Mouse (Mus musculus) liver, adult 2 months (tissue): ENCODE measurements around the gene Pheta1. TPM values are rescaled to one million over a fixed set of nuclear protein-coding genes. Genes with fewer than 3 reads are reported as not detected.

Source experiments
- DNase-seq: peaks from one replicate; pipeline ENCODE4 v3.0.0-alpha.2; 2011; ENCODE audit warnings: low read depth, low spot score; ENCODE audit errors: extremely low read depth
- H3K27ac ChIP-seq: fragments of 200-500 bp; replicated peaks from 2 replicates; pipeline ENCODE4 v1.5.1; 2012; ENCODE audit warnings: low read depth, mild to moderate bottlenecking, control low read depth, inconsistent platforms, low read length; ENCODE audit not compliant: insufficient read depth
- H3K27me3 ChIP-seq: fragments of 200-500 bp; 2 replicates; pipeline ENCODE4 v1.6.1; 2012; ENCODE audit warnings: mild to moderate bottlenecking, moderate library complexity, low read length, inconsistent platforms; ENCODE audit not compliant: control insufficient read depth, insufficient read depth
- H3K36me3 ChIP-seq: fragments of 200-500 bp; 2 replicates; pipeline ENCODE4 v1.6.1; 2012; ENCODE audit warnings: low read length, inconsistent platforms; ENCODE audit not compliant: control insufficient read depth, insufficient read depth
- H3K4me1 ChIP-seq: fragments of 200-500 bp; 2 replicates; pipeline ENCODE4 v1.6.1; 2011; ENCODE audit warnings: low read length; ENCODE audit not compliant: control insufficient read depth, insufficient read depth
- H3K4me3 ChIP-seq: fragments of 200-500 bp; 2 replicates; pipeline ENCODE4 v1.5.1; 2011; ENCODE audit warnings: low read depth, mild to moderate bottlenecking, control low read depth, low read length, moderate library complexity; ENCODE audit not compliant: insufficient read depth
- H3K79me2 ChIP-seq: fragments of 200-500 bp; 2 replicates; pipeline ENCODE4 v1.6.1; 2012; ENCODE audit warnings: inconsistent platforms, mild to moderate bottlenecking, low read length, moderate library complexity; ENCODE audit not compliant: control insufficient read depth, insufficient read depth
- H3K9ac ChIP-seq: fragments of 200-500 bp; 2 replicates; pipeline ENCODE4 v1.6.1; 2012; ENCODE audit warnings: low read depth, mild to moderate bottlenecking, control low read depth, inconsistent platforms, low read length
- CTCF ChIP-seq: fragments of 200-500 bp; IDR thresholded peaks from 2 replicates; pipeline ENCODE4 v1.5.1; 2011; ENCODE audit warnings: low read depth, low read length, control low read depth
- POLR2A ChIP-seq: fragments of 200-500 bp; IDR thresholded peaks from 2 replicates; pipeline ENCODE4 v1.6.1; 2011; ENCODE audit warnings: low read length, control low read depth; ENCODE audit not compliant: insufficient read depth; ENCODE audit errors: extremely low read depth
- WGBS: fragments of 180-500 bp; shearing (Covaris S2); methylation state at CpG from one replicate; pipeline ENCODE4 v1.1.7; 2018; 5-methylcytosine and 5-hydroxymethylcytosine counted together
- polyA plus RNA-seq: library from polyadenylated mRNA; depleted of rRNA; stranded (reverse); fragments of >200 nt; gene quantifications from 2 replicates; pipeline ENCODE4 v1.2.3, GENCODE M21; 2012
- total RNA-seq: library from RNA; depleted of rRNA; stranded (reverse); fragments of >200 nt; gene quantifications from 2 replicates; pipeline ENCODE4 v1.2.3, GENCODE M21; 2014

Pheta1 gene
- total and polyA plus RNA-seq, 2 experiments = 7.4 to 12.0 TPM

DNA sequence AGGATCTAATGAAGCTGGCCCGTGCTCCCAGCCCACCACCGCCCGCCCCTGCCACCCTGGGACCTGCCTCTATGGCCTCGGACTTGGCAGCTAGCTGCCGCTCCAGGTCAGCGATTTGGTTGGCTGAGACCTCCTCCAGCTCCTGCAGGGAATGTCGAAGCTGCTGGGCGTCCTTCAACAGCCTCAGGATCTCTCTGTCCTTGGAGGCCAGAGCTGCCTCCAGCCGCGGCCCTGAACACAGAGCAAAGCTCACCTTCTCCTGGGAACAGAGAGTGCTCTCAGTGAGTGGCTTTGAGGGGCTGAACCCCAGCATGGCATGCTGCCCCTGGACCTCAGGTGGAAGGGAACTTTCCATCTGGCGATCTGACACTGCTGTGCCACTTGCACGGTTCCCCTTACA lies 28.1 kb downstream of the Pheta1 start:
- Histone ChIP-seq H3K79me2 (no peaks in the 10 kb centered on the region), H3K9ac (no peak overlapping the region), H3K27ac (no peak overlapping the region), H3K36me3 (no peaks in the 10 kb centered on the region), H3K4me1 (no peaks in the 10 kb centered on the region), H3K4me3 (no peak overlapping the region), H3K27me3 (no peaks in the 10 kb centered on the region)
- DNase-seq = no peak
- WGBS = 94% methylated on average over 12 of the region's 12 CpGs
- TF ChIP-seq CTCF = no peak
- no peak for TF ChIP-seq POLR2A

DNA sequence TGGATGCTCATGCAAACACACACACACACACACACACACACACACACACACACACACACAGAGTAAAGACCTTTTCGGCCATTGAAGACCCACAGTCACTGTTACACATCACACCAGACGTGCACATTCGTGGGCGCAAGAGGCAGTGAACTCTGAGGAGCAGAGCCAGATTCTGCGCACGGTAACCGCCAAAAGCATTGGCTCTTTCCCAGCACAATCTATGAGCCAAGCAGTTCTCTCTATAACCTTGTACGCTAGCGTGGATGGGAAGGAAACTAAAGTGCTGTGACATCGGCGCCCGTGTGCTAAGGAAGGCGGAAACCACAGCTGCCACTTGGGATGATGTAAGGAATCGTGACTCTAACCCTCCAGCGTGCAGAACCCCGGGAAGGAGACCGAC lies 29.9 kb downstream of the Pheta1 start:
- Histone ChIP-seq H3K4me3 (no peak overlapping the region), H3K27me3 (no peaks in the 10 kb centered on the region), H3K79me2 (no peaks in the 10 kb centered on the region), H3K36me3 (no peaks in the 10 kb centered on the region), H3K9ac (no peak overlapping the region), H3K4me1 (no peaks in the 10 kb centered on the region), H3K27ac (no peak overlapping the region)
- 87% methylated on average over 17 of the region's 17 CpGs for WGBS
- TF ChIP-seq POLR2A (no peak), CTCF (no peak)
- no peak for DNase-seq

DNA sequence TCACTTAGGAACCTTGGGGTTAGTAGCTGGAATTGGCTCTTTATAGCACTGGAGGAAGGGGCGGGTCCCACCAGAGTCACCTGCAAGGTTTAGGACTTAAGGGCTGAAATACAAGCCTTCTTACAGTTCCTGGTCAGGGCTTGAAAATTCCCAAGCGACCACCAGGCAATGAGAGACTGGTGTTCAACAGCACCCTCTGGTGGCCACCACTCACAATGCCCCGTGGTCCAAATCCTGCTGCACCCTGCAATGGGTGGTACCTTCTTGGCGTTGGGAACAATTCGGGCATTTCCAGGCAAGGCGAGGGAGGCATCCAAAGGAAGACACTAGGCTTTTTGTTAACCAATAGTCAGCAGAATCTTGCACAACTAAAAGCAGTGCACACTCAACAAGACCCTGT lies 30.4 kb downstream of the Pheta1 start:
- Histone ChIP-seq H3K36me3 (no peaks in the 10 kb centered on the region), H3K4me3 (no peak overlapping the region), H3K79me2 (no peaks in the 10 kb centered on the region), H3K27ac (no peak overlapping the region), H3K27me3 (no peaks in the 10 kb centered on the region), H3K4me1 (no peaks in the 10 kb centered on the region), H3K9ac (no peak overlapping the region)
- TF ChIP-seq CTCF (peak; percentile 90), POLR2A (no peak)
- WGBS = 70% methylated on average over 6 of the region's 6 CpGs
- peak; percentile 14 for DNase-seq

DNA sequence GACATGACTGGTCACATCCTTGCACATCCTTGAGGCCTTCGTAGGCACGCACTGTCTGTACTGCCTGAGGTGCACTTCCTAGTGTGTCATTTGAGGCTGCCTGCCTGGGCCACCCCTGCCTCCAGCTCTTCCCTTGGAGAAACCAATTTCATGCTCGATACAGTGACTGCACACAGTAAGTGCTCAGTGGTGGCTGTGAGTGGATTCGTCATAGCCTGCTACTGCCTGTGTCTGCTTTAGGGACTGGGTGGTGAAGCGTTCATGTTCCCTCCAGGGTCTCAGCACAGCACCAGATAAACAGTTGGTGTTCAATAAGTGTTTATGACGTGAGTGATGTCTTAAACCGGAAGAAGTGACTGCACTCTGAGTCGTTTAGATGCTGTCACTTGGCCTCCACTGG lies 34.6 kb downstream of the Pheta1 start:
- H3K27ac ChIP-seq = no peak overlapping the region
- DNase-seq = no peak
- no peaks in the 10 kb centered on the region for H3K79me2 ChIP-seq
- no peaks in the 10 kb centered on the region for H3K36me3 ChIP-seq
- no peak for TF ChIP-seq CTCF
- no peak for TF ChIP-seq POLR2A
- 88% methylated on average over 8 of the region's 8 CpGs for WGBS
- no peaks in the 10 kb centered on the region for H3K4me1 ChIP-seq
- no peaks in the 10 kb centered on the region for H3K27me3 ChIP-seq
- no peak overlapping the region for H3K9ac ChIP-seq
- no peak overlapping the region for H3K4me3 ChIP-seq

DNA sequence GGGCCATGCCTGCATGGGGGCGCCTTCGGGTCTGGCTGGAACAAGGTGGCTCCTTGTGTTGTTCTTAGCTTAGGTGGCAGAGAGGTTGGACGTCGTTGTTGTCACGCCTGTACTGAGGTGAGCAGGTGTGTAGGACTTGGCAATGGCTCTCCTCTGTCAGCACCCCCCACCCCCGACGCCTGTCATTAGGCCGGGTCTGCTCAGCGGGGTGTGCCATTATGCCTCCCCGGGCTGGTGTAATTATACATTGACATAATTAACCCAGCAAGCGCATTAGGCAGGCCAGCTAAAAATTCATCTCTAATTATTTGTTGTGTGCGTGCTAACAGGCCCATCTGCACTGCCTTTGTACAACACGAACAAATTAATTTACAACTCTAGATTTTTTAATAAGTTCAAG lies 40.6 kb downstream of the Pheta1 start:
- no peak overlapping the region for H3K9ac ChIP-seq
- H3K27ac ChIP-seq = no peak overlapping the region
- no peak for TF ChIP-seq CTCF
- no peak for TF ChIP-seq POLR2A
- no peak for DNase-seq
- H3K36me3 ChIP-seq = no peaks in the 10 kb centered on the region
- no peaks in the 10 kb centered on the region for H3K4me1 ChIP-seq
- no peak overlapping the region for H3K4me3 ChIP-seq
- no peaks in the 10 kb centered on the region for H3K27me3 ChIP-seq
- H3K79me2 ChIP-seq = no peaks in the 10 kb centered on the region
- 88% methylated on average over 13 of the region's 13 CpGs for WGBS

DNA sequence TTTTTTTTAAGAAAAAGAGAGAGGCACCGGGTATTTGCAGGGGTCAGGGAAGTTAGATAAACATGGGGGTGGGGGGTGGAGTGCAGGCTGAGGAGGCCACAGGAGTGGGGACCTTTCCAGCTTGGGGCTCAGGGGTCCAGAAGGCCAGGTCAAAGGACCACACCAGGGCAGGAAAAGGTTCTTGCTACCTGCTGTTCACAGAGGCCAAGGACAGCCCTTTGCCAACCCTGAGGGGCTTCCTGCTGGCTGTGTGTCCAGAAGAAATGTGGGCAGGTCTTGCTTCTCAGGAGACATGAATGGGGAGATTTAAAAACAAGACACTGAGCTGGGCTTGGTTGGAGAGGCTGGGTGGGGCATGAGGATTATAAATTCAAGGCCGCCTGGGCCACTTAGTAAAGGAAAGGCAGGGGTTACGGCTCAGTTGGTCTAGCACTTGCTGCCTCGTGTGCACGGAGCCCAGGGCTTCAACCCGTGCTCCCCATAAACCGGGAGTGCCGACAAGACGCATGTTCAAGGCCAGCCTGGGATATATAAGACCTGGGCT lies 41.1 kb downstream of the Pheta1 start:
- Histone ChIP-seq H3K79me2 (no peaks in the 10 kb centered on the region), H3K36me3 (no peaks in the 10 kb centered on the region), H3K9ac (no peak overlapping the region), H3K27me3 (no peaks in the 10 kb centered on the region), H3K27ac (no peak overlapping the region), H3K4me1 (no peaks in the 10 kb centered on the region), H3K4me3 (no peak overlapping the region)
- DNase-seq = no peak
- 75% methylated on average over 9 of the region's 9 CpGs for WGBS
- TF ChIP-seq POLR2A = no peak
- no peak for TF ChIP-seq CTCF
